Mouse (Mus musculus): ENCODE data around the gene Srd5a1.
A peak's percentile ranks its signal among the peaks of the same experiment; 100 is the strongest.
"Not testable (repeated sequence)": the region's sequence is repeated elsewhere in the genome, so short reads cannot be mapped to it uniquely, and the experiment has no call there.

The Srd5a1 gene

GRCm38 (mm10) chr13:69611398-69612174 lies at the start of gene Srd5a1:
Gene Srd5a1 (minus strand): TSS chr13:69611442.
- DNase-seq (ENCODE audit: low spot score in 2 of 2), result peak; percentile 100

GRCm38 (mm10) chr13:69654508-69654907 lies 43.3 kb upstream of the Srd5a1 start:
- no peak for DNase-seq (ENCODE audit: low spot score in 2 of 2)

GRCm38 (mm10) chr13:69646481-69646880 lies 35.2 kb upstream of the Srd5a1 start:
- DNase-seq (ENCODE audit: low spot score in 2 of 2), result no peak

GRCm38 (mm10) chr13:69645694-69646423 lies 34.6 kb upstream of the Srd5a1 start:
- no peak for DNase-seq (ENCODE audit: low spot score in 2 of 2)

- no peak for DNase-seq (ENCODE audit: low spot score in 2 of 2)
Observed at GRCm38 (mm10) chr13:69644427-69645166, 33.4 kb upstream of the Srd5a1 start.

- no peak for DNase-seq (ENCODE audit: low spot score in 2 of 2)
Observed at GRCm38 (mm10) chr13:69643937-69644336, 32.7 kb upstream of the Srd5a1 start.

- DNase-seq (ENCODE audit: low spot score in 2 of 2), result no peak
Observed at GRCm38 (mm10) chr13:69642656-69643216, 31.5 kb upstream of the Srd5a1 start.

GRCm38 (mm10) chr13:69641017-69641416 lies 29.8 kb upstream of the Srd5a1 start:
- no peak for DNase-seq (ENCODE audit: low spot score in 2 of 2)

GRCm38 (mm10) chr13:69640541-69640940 lies 29.3 kb upstream of the Srd5a1 start:
- no peak for DNase-seq (ENCODE audit: low spot score in 2 of 2)

GRCm38 (mm10) chr13:69640126-69640525 lies 28.9 kb upstream of the Srd5a1 start:
- no peak for DNase-seq (ENCODE audit: low spot score in 2 of 2)

- DNase-seq (ENCODE audit: low spot score in 2 of 2), result no peak
Observed at GRCm38 (mm10) chr13:69639251-69639650, 28.0 kb upstream of the Srd5a1 start.

GRCm38 (mm10) chr13:69638108-69638626 lies 26.9 kb upstream of the Srd5a1 start:
- DNase-seq (ENCODE audit: low spot score in 2 of 2), result no peak

GRCm38 (mm10) chr13:69637657-69638056 lies 26.4 kb upstream of the Srd5a1 start:
- DNase-seq (ENCODE audit: low spot score in 2 of 2), result no peak

GRCm38 (mm10) chr13:69636816-69637215 lies 25.6 kb upstream of the Srd5a1 start:
- DNase-seq (ENCODE audit: low spot score in 2 of 2), result no peak

GRCm38 (mm10) chr13:69636375-69636774 lies 25.1 kb upstream of the Srd5a1 start:
- DNase-seq (ENCODE audit: low spot score in 2 of 2), result no peak

GRCm38 (mm10) chr13:69635836-69636235 lies 24.6 kb upstream of the Srd5a1 start:
- DNase-seq (ENCODE audit: low spot score in 2 of 2), result not testable (repeated sequence)

GRCm38 (mm10) chr13:69633988-69634387 lies 22.7 kb upstream of the Srd5a1 start:
- no peak for DNase-seq (ENCODE audit: low spot score in 2 of 2)

- no peak for DNase-seq (ENCODE audit: low spot score in 2 of 2)
Observed at GRCm38 (mm10) chr13:69633551-69633950, 22.3 kb upstream of the Srd5a1 start.

GRCm38 (mm10) chr13:69631659-69632058 lies 20.4 kb upstream of the Srd5a1 start:
- no peak for DNase-seq (ENCODE audit: low spot score in 2 of 2)

GRCm38 (mm10) chr13:69631111-69631510 lies 19.9 kb upstream of the Srd5a1 start:
- no peak for DNase-seq (ENCODE audit: low spot score in 2 of 2)

GRCm38 (mm10) chr13:69630576-69630975 lies 19.3 kb upstream of the Srd5a1 start:
- DNase-seq (ENCODE audit: low spot score in 2 of 2), result no peak

GRCm38 (mm10) chr13:69627941-69628340 lies 16.7 kb upstream of the Srd5a1 start:
- no peak for DNase-seq (ENCODE audit: low spot score in 2 of 2)

All from natural killer cell, adult 2 months (primary cell).